Mouse (Mus musculus) MEL (cell line): ENCODE measurements around the gene Rtl8c. TPM values are rescaled to one million over a fixed set of nuclear protein-coding genes. Genes with fewer than 3 reads are reported as not detected.
"Not testable (repeated sequence)": the region's sequence is repeated elsewhere in the genome, so short reads cannot be mapped to it uniquely, and the experiment has no call there.

Source experiments
- DNase-seq: peaks from one replicate; pipeline ENCODE4 v3.0.0; 2011; ENCODE audit warnings: low read depth, low spot score
- H3K27ac ChIP-seq: 2 replicates; pipeline ENCODE4 v1.5.1; 2012; ENCODE audit warnings: low read depth, mild to moderate bottlenecking, control low read depth, low read length, moderate library complexity; ENCODE audit not compliant: control insufficient read depth
- H3K27me3 ChIP-seq, 2 experiments: fragments of 150-350 bp in 1 of 2; sonication (generic) in 1 of 2; 2 replicates each; pipeline ENCODE4 v1.6.1; 2012; ENCODE audit warnings: low read length in 2 of 2, mild to moderate bottlenecking in 2 of 2, improper control_type of control experiment in 1 of 2, moderate library complexity in 1 of 2; ENCODE audit not compliant: insufficient read depth in 2 of 2, control insufficient read depth in 1 of 2
- H3K36me3 ChIP-seq, 2 experiments: 2 replicates each; pipeline ENCODE4 v1.6.1; 2012 to 2014; ENCODE audit warnings: low read length in 2 of 2, improper control_type of control experiment in 1 of 2, inconsistent platforms in 1 of 2, mild to moderate bottlenecking in 1 of 2; ENCODE audit not compliant: insufficient read depth in 2 of 2, control insufficient read depth in 1 of 2
- H3K4me1 ChIP-seq, 2 experiments: fragments of 150-350 bp in 1 of 2; sonication (generic) in 1 of 2; 2 replicates each; pipeline ENCODE4 v1.6.1; 2012; ENCODE audit warnings: low read length in 2 of 2, improper control_type of control experiment in 1 of 2, mild to moderate bottlenecking in 1 of 2; ENCODE audit not compliant: insufficient read depth in 2 of 2, control insufficient read depth in 1 of 2
- H3K4me3 ChIP-seq, 2 experiments: fragments of 150-350 bp in 1 of 2; sonication (generic) in 1 of 2; 2 replicates each; pipeline ENCODE4 v1.5.1; 2012; ENCODE audit warnings: low read depth in 2 of 2, low read length in 2 of 2, mild to moderate bottlenecking in 2 of 2, moderate library complexity in 2 of 2, control low read depth in 1 of 2, improper control_type of control experiment in 1 of 2; ENCODE audit not compliant: control insufficient read depth in 1 of 2, insufficient read depth in 1 of 2
- H3K79me2 ChIP-seq: 2 replicates; pipeline ENCODE4 v1.6.1; 2012; ENCODE audit warnings: mild to moderate bottlenecking, low read length, moderate library complexity; ENCODE audit not compliant: control insufficient read depth, poor library complexity, insufficient read depth
- H3K9ac ChIP-seq: 2 replicates; pipeline ENCODE4 v1.6.1; 2012; ENCODE audit warnings: low read depth, mild to moderate bottlenecking, control low read depth, low read length, moderate library complexity; ENCODE audit not compliant: control insufficient read depth, poor library complexity, severe bottlenecking
- H3K9me3 ChIP-seq: fragments of 150-350 bp; sonication (generic); replicated peaks from 2 replicates; pipeline ENCODE4 v1.6.1; 2012; ENCODE audit warnings: mild to moderate bottlenecking, low read length, improper control_type of control experiment, moderate library complexity; ENCODE audit not compliant: insufficient read depth
- CHD1 ChIP-seq: IDR thresholded peaks from 2 replicates; pipeline ENCODE4 v1.6.1; 2012; ENCODE audit warnings: low read depth, mild to moderate bottlenecking, inconsistent platforms, low read length, improper control_type of control experiment
- CHD2 ChIP-seq: IDR thresholded peaks from 2 replicates; pipeline ENCODE4 v1.6.1; 2011; ENCODE audit warnings: low read length, improper control_type of control experiment
- E2F4 ChIP-seq: IDR thresholded peaks from 2 replicates; pipeline ENCODE4 v1.6.1; 2011; ENCODE audit warnings: low read depth, low read length, improper control_type of control experiment, borderline replicate concordance
- JUND ChIP-seq: IDR thresholded peaks from 2 replicates; pipeline ENCODE4 v1.6.1; 2011; ENCODE audit warnings: low read depth, mild to moderate bottlenecking, improper control_type of control experiment, low read length
- KAT2A ChIP-seq: conservative IDR thresholded peaks from 2 replicates; pipeline ENCODE4 v1.6.1; 2012; ENCODE audit warnings: low read depth, low read length, improper control_type of control experiment, inconsistent platforms
- MAFK ChIP-seq: IDR thresholded peaks from 2 replicates; pipeline ENCODE4 v1.6.1; 2011; ENCODE audit warnings: low read depth, mild to moderate bottlenecking, low read length, improper control_type of control experiment, borderline replicate concordance
- MAX ChIP-seq: IDR thresholded peaks from 2 replicates; pipeline ENCODE4 v1.6.1; 2011; ENCODE audit warnings: low read length, improper control_type of control experiment
- MYB ChIP-seq: IDR thresholded peaks from 2 replicates; pipeline ENCODE4 v1.6.1; 2011; ENCODE audit warnings: mild to moderate bottlenecking, low read depth, low read length, improper control_type of control experiment
- NELFE ChIP-seq: IDR thresholded peaks from 2 replicates; pipeline ENCODE4 v1.6.1; 2011; ENCODE audit warnings: low read depth, low read length, improper control_type of control experiment
- RAD21 ChIP-seq: IDR thresholded peaks from 2 replicates; pipeline ENCODE4 v1.6.1; 2011; ENCODE audit warnings: mild to moderate bottlenecking, low read depth, low read length, improper control_type of control experiment
- RCOR1 ChIP-seq: IDR thresholded peaks from 2 replicates; pipeline ENCODE4 v1.6.1; 2012; ENCODE audit warnings: low read depth, mild to moderate bottlenecking, inconsistent platforms, low read length, improper control_type of control experiment
- SMC3 ChIP-seq: IDR thresholded peaks from 2 replicates; pipeline ENCODE4 v1.6.1; 2011; ENCODE audit warnings: low read depth, low read length, improper control_type of control experiment
- TAL1 ChIP-seq: IDR thresholded peaks from 2 replicates; pipeline ENCODE4 v1.6.1; 2012; ENCODE audit warnings: mild to moderate bottlenecking, inconsistent platforms, low read length, moderate library complexity, mixed read lengths
- TBP ChIP-seq: IDR thresholded peaks from 2 replicates; pipeline ENCODE4 v1.8.0; 2011; ENCODE audit warnings: low read depth, low read length, improper control_type of control experiment
- USF1 ChIP-seq: IDR thresholded peaks from 2 replicates; pipeline ENCODE4 v1.6.1; 2014; ENCODE audit warnings: low read depth, mild to moderate bottlenecking, inconsistent platforms, low read length, improper control_type of control experiment, moderate library complexity
- USF2 ChIP-seq, 2 experiments: IDR thresholded peaks; 2 replicates each; pipeline ENCODE4 v1.6.1; 2011 to 2012; ENCODE audit warnings: improper control_type of control experiment in 2 of 2, low read length in 2 of 2, borderline replicate concordance in 1 of 2, inconsistent platforms in 1 of 2, low read depth in 1 of 2, mild to moderate bottlenecking in 1 of 2; ENCODE audit not compliant: insufficient read depth in 1 of 2
- ZMIZ1 ChIP-seq: IDR thresholded peaks from 2 replicates; pipeline ENCODE4 v1.6.1; 2012; ENCODE audit warnings: low read depth, mild to moderate bottlenecking, inconsistent platforms, low read length, improper control_type of control experiment, moderate library complexity
- polyA plus RNA-seq, 2 experiments: library from polyadenylated mRNA; stranded (reverse) in 1 of 2; unstranded in 1 of 2; fragments of >175 nt in 1 of 2; fragments of >200 nt in 1 of 2; gene quantifications; 2 replicates each; pipeline versions ENCODE4 v1.2.1 to v1.2.4; 2012; ENCODE audit warnings: low replicate concordance in 2 of 2, low read depth in 1 of 2; ENCODE audit not compliant: insufficient read length in 2 of 2, insufficient read depth in 1 of 2, missing spikeins in 1 of 2
- total RNA-seq: library from RNA; depleted of rRNA; stranded (reverse); fragments of 300-350 nt; gene quantifications from 2 replicates; pipeline ENCODE4 v1.2.3, GENCODE M21; 2012; rRNA removed

The Rtl8c gene
- total and polyA plus RNA-seq, 3 experiments = not detected

GRCm38 (mm10) chrX:53645885-53646284, 38.1 kb downstream of the Rtl8c start:
- H3K9ac ChIP-seq = no peak overlapping the region
- no peak for DNase-seq
- no peaks in the 10 kb centered on the region for H3K4me1 ChIP-seq
- H3K4me3 ChIP-seq = no peak overlapping the region
- H3K27me3 ChIP-seq = no peaks in the 10 kb centered on the region
- no peaks in the 10 kb centered on the region for H3K79me2 ChIP-seq
- H3K27ac ChIP-seq = no peak overlapping the region
- no peaks in the 10 kb centered on the region for H3K9me3 ChIP-seq
- H3K36me3 ChIP-seq = no peaks in the 10 kb centered on the region
- TF ChIP-seq USF1 = no peak
- TF ChIP-seq MYB = no peak
- TF ChIP-seq JUND = no peak
- TF ChIP-seq CHD1 = no peak
- TF ChIP-seq RCOR1 = no peak
- no peak for TF ChIP-seq E2F4
- TF ChIP-seq USF2 (IDR thresholded peaks at IDR 0.05; ENCODE audit: borderline replicate concordance in 1 of 2, insufficient read depth in 1 of 2, low read depth in 1 of 2, low read length in 2 of 2) = no peak
- TF ChIP-seq TBP = no peak
- TF ChIP-seq MAFK = no peak
- TF ChIP-seq RAD21 = no peak
- TF ChIP-seq KAT2A = no peak
- TF ChIP-seq MAX = no peak
- TF ChIP-seq NELFE = no peak
- no peak for TF ChIP-seq CHD2
- TF ChIP-seq TAL1 = no peak
- no peak for TF ChIP-seq ZMIZ1
- no peak for TF ChIP-seq SMC3

- H3K27ac ChIP-seq, H3K4me1 ChIP-seq, H3K9me3 ChIP-seq, H3K27me3 ChIP-seq, DNase-seq, H3K4me3 ChIP-seq, H3K36me3 ChIP-seq, H3K9ac ChIP-seq, H3K79me2 ChIP-seq: not testable (repeated sequence)
Measured at GRCm38 (mm10) chrX:53652917-53653316, 45.1 kb downstream of the Rtl8c start.

Other genes with a start within 250 kb of the Rtl8c start
- gene Mospd1, start 237.5 kb upstream of the Rtl8c start, total RNA-seq = 8.1 and 10.1 TPM in 2 replicates
- gene Mospd1, start 237.5 kb upstream of the Rtl8c start, polyA plus RNA-seq = 1 to 10 TPM in 1 of 2 experiments, not detected in 1; 4.8 TPM
- gene Etd, start 173.1 kb upstream of the Rtl8c start, total RNA-seq = not detected in 2 replicates
- gene Etd, start 173.1 kb upstream of the Rtl8c start, polyA plus RNA-seq = not detected
- not detected in 2 replicates for gene Gm14597, start 947 bp downstream of the Rtl8c start, total RNA-seq
- not detected for gene Gm14597, start 947 bp downstream of the Rtl8c start, polyA plus RNA-seq
- not detected in 2 replicates for gene Rtl8a, start 35.6 kb downstream of the Rtl8c start, total RNA-seq
- gene Rtl8a, start 35.6 kb downstream of the Rtl8c start, polyA plus RNA-seq = not detected
- gene Rtl8b, start 62.4 kb downstream of the Rtl8c start, total RNA-seq = not detected in 2 replicates
- gene Rtl8b, start 62.4 kb downstream of the Rtl8c start, polyA plus RNA-seq = not detected
- gene 4930502E18Rik, start 116.8 kb downstream of the Rtl8c start, total RNA-seq = not detected in 2 replicates
- gene 4930502E18Rik, start 116.8 kb downstream of the Rtl8c start, polyA plus RNA-seq = not detected
- gene 1700013H16Rik, start 149.8 kb downstream of the Rtl8c start, total RNA-seq = not detected in 2 replicates
- gene 1700013H16Rik, start 149.8 kb downstream of the Rtl8c start, polyA plus RNA-seq = not detected
- 0.19 and 0.26 TPM in 2 replicates for gene Zfp36l3, start 168.4 kb downstream of the Rtl8c start, total RNA-seq
- gene Zfp36l3, start 168.4 kb downstream of the Rtl8c start, polyA plus RNA-seq = under 1 TPM in 1 of 2 experiments, not detected in 1; 0.42 TPM
- 39.7 and 46.6 TPM in 2 replicates for gene Xlr, start 189.7 kb downstream of the Rtl8c start, total RNA-seq
- gene Xlr, start 189.7 kb downstream of the Rtl8c start, polyA plus RNA-seq = 10 to 100 TPM in 1 of 2 experiments, not detected in 1; 31.5 TPM